Mouse (Mus musculus): Measurements from ENCODE around the gene Ptpn7.
A peak's percentile ranks its signal among the peaks of the same experiment; 100 is the strongest.

Gene Ptpn7

DNA sequence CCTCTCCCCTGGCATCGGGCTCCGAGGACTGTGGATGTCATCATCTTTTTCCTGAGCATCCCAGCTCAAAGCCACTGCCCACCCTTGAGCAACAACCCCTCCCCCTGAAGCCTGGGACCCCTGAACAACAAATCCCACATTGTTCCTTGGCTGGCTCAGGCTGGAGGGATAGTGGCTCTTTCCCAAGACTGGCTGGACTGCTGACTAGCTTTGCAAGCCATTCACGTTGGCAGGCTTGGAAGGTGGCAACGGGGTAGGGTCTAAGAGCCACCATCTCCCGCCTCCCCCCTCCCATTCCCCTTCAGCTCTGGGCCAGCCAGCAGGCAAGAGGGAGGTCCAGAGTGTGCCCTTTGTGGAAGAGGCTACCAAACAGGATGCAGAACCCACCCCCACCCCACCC lies 26.1 kb downstream of the Ptpn7 start:
- no peak for DNase-seq (ENCODE audit: low read depth, low spot score)

DNA sequence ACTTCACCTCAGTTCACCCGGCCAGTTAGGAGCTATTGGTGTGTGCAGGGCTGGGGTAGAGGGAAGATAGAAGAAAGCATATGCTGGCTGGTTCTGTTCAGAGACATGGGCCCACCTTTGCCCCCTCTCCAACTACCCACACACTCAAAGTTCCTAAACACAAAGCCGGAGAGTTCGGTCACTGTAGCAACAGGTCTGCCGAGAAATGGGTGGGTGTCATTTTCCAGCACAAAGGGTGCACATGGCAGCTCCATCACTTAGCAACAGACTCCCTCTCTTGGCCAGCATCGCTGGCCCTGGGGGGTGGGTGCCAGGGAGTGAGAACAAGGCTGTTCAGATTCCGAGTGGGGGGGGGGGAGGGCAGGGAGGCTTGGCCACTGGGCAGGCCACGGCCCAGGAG lies 26.6 kb downstream of the Ptpn7 start:
- no peak for DNase-seq (ENCODE audit: low read depth, low spot score)

GRCm38 (mm10) chr1:135159556-135160123 lies 27.1 kb downstream of the Ptpn7 start:
- DNase-seq (ENCODE audit: low read depth, low spot score), result no peak

GRCm38 (mm10) chr1:135160411-135161050 lies 28.0 kb downstream of the Ptpn7 start:
- no peak for DNase-seq (ENCODE audit: low read depth, low spot score)

GRCm38 (mm10) chr1:135162720-135163119 lies 30.2 kb downstream of the Ptpn7 start:
- DNase-seq (ENCODE audit: low read depth, low spot score), result no peak

- no peak for DNase-seq (ENCODE audit: low read depth, low spot score)
Measured at GRCm38 (mm10) chr1:135167435-135167834, 34.9 kb downstream of the Ptpn7 start, which contains the start of gene Gpr37l1. Gene Gpr37l1, minus strand, starts transcription at chr1:135167681.

GRCm38 (mm10) chr1:135168453-135169200 lies 36.1 kb downstream of the Ptpn7 start:
- DNase-seq (ENCODE audit: low read depth, low spot score), result no peak

- no peak for DNase-seq (ENCODE audit: low read depth, low spot score)
Measured at GRCm38 (mm10) chr1:135169556-135170224, 37.2 kb downstream of the Ptpn7 start.

- no peak for DNase-seq (ENCODE audit: low read depth, low spot score)
Measured at GRCm38 (mm10) chr1:135170299-135170698, 37.8 kb downstream of the Ptpn7 start.

DNA sequence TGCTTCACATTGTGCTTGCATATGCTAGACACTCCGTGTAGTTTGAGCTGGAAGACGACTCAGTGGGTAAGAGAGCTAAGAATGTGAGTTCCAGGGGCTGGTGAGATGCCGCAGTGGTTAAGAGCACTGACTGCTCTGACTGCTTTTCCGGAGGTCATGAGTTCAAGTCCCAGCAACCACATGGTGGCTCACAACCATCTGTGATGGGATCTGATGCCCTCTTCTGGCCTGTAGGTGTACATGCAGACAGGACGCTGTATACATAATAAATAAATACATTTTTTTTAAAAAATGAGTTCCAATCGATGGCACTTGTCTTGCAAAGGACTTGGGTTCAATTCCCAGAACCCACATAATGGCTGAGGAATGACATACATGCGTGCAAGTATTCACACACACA lies 38.7 kb downstream of the Ptpn7 start:
- no peak for DNase-seq (ENCODE audit: low read depth, low spot score)

- peak; percentile 91 for DNase-seq (ENCODE audit: low read depth, low spot score)
Measured at GRCm38 (mm10) chr1:135171984-135172383, 39.5 kb downstream of the Ptpn7 start.

- no peak for DNase-seq (ENCODE audit: low read depth, low spot score)
Measured at GRCm38 (mm10) chr1:135173311-135173710, 40.8 kb downstream of the Ptpn7 start.

DNA sequence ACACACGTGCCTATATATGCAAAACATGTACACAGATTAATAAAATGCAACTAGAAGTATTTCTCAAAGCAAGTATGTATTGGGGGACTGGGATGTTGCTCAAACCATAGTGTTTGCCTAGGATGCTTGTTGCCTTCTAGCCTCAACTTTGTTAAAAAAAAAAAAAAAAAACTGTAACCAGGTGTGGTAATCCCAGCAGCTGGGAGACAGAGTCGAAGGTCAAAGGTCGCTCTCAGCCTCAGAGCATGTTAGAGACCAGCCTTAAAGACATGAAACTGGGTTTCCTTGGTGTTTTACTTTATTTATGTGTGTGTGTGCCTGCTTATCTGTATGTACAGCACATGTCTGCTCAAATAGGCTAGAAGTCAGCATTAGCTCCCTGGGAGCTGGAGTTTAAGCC lies 42.7 kb downstream of the Ptpn7 start:
- no peak for DNase-seq (ENCODE audit: low read depth, low spot score)

DNA sequence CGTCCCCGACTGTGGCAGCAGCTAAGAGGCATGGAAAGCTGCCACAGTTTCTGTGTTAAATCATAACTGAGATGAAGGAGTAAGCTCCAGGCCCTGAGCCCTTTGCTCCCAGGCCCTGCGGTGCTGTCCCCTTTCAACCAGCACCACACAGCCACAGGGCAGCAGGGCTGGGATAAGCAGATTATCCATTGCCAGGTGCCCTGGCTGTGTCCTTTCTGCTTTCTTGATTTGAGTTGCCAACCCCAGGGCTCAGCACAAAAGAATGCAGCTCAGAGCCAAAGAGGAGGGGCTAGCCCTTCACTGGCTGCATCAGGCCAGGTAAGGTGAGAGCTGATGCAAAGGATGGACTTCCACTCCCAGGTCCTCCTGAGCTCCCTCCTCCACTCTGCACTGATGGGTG lies 45.2 kb downstream of the Ptpn7 start:
- DNase-seq (ENCODE audit: low read depth, low spot score), result no peak

GRCm38 (mm10) chr1:135178863-135179262 lies 46.4 kb downstream of the Ptpn7 start:
- no peak for DNase-seq (ENCODE audit: low read depth, low spot score)

- DNase-seq (ENCODE audit: low read depth, low spot score), result no peak
Measured at GRCm38 (mm10) chr1:135180830-135181229, 48.3 kb downstream of the Ptpn7 start.

- no peak for DNase-seq (ENCODE audit: low read depth, low spot score)
Measured at GRCm38 (mm10) chr1:135181275-135181674, 48.8 kb downstream of the Ptpn7 start.

DNA sequence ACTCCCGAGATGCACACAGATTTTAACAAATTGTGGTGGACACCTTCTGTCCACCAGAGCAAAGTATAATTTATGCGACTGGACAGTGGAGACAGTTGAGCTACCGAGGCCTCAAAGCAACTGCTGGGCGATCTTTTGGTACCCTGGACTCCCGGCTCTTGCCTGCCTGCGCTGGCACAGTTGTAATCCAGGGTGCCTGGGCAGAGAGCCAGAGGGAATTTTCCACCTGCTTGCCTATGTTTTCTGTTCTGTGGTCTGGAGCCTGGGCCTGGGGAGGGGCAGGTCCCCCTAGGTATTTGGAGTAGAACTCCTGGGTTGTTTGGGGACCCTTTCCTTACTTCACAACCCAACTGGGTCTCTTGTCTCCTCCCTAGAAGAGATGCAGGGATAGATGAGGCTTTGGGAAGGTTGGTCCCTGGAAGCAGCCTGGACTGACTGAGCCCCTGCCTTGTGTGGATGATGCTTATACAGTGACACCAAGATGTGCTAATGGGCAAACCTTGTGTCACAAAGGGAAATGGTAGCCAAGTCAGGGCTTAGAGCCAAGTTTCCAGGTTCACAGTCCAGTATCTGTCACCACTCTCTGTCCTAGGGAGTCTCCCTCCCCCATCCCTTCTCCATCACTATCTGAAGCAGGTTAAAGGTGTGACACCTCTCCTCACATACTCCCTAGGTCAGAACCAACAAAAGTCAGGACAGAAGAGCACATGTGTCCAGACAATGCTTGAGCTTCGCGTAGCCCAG lies 49.6 kb downstream of the Ptpn7 start:
- DNase-seq (ENCODE audit: low read depth, low spot score), result no peak

DNA sequence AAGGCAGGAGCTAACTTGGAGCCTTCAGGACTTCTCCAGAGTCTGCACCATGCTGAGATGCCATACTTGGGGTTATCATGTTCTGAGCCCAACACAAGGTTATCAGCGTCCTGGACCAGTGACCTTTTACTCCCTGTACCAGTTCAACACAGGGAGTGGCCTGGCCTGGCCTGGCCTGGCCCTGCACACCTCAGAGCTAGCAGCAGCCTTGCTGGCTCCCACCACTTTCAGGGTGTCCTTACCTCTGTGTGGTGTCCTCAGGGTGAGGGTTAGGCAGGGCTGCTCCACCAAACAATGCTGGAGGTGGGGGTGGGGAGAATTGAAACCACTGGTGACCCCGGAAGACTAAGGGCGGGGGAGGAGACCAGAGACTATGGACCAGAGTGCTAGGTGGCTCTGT lies 50.5 kb downstream of the Ptpn7 start:
- no peak for DNase-seq (ENCODE audit: low read depth, low spot score)

- DNase-seq (ENCODE audit: low read depth, low spot score), result no peak
Measured at GRCm38 (mm10) chr1:135183448-135183847, 50.9 kb downstream of the Ptpn7 start.

DNA sequence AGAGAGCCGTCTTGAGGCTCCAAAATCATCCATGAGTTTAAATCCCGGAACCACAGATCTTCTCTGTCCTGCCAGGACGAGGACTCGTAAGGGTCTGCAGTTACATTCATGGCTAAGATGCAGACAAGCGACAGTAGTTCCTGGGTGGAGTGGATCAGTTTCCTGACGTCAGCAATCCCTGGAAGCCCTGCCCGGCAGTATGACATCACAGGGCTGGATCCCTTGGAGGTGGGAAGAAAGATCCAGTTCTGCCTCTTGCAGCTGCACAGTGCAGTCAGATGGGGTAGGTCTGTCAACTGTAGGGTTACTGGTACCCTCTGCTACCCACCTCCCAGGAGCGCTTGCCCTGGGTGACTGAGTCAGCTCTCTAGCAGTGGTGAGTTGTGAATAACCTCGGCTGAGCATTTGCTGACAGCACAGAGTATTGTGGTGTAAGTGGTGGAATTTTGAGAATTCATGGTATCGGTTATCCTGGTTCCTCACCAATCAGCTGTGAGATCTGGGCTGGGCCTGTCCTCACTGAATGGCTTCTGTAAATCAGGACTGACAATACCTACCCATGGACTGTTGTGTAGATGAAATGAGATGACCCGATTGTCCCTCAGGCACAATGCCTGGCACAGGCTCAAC lies 51.6 kb downstream of the Ptpn7 start:
- peak; percentile 69 for DNase-seq (ENCODE audit: low read depth, low spot score)
